Comparison of ENCODE assay signal across 10 mouse cellular contexts in the genomic region with DNA sequence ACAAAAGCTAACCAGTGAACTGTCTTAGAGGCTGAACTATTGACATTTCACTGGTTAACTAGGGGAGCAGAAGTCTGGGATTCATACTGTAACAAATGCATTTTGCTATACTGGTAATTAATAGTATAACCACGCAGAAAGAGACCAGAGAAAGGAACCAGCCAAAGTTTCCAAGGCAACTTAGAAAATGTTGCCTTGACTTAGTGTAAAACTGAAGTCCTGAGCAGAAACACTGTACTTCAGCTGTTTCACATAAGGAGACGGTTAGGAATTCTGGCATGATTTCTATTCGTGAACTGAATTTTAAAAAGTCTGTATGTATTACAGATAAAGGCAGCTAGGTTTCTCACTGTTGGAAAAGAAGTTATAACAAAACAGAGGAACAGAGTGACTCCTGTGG.
"Had no signal": no experiment of that assay in that cellular context is flagged by ENCODE, and none has a peak within 500 bp of the region (broad histone marks: within the 10 kb centered on the region; RNA-seq: fewer than 3 reads in every experiment).

No protein-coding gene starts in this region.

- H3K4me3 ChIP-seq: left cerebral cortex, adult 2 months; midbrain, embryonic 12.5 days; myocyte; neural tube, embryonic 15.5 days had no signal

- H3K9ac ChIP-seq: liver, embryonic 14.5 days; midbrain, embryonic 12.5 days; neural tube, embryonic 15.5 days had no signal

- H3K9me3 ChIP-seq: midbrain, embryonic 12.5 days; neural tube, embryonic 15.5 days had no signal

- H3K4me2 ChIP-seq: midbrain, embryonic 12.5 days; neural tube, embryonic 15.5 days had no signal

- H3K36me3 ChIP-seq: midbrain, embryonic 12.5 days; neural tube, embryonic 15.5 days had no signal

- H3K27ac ChIP-seq: left cerebral cortex, adult 2 months; liver, embryonic 14.5 days; midbrain, embryonic 12.5 days; neural tube, embryonic 15.5 days had no signal

- H3K4me1 ChIP-seq: midbrain, embryonic 12.5 days; neural tube, embryonic 15.5 days had no signal

- H3K27me3 ChIP-seq: midbrain, embryonic 12.5 days; neural tube, embryonic 15.5 days had no signal

- DNase-seq: kidney, adult 8-10 months; kidney, postnatal 25 days; lung, postnatal 10 days; right cerebral cortex, adult 18-20 months; right cerebral cortex, postnatal 25 days had no signal
